Mouse (Mus musculus) retina, embryonic 14.5 days (tissue): ENCODE results near the gene Fam178b.
"Not testable (repeated sequence)": the region's sequence is repeated elsewhere in the genome, so short reads cannot be mapped to it uniquely, and the experiment has no call there.

Experiments
- DNase-seq: peaks from one replicate; pipeline ENCODE4 v3.0.0-alpha.2; 2015; ENCODE audit warnings: low spot score

The Fam178b gene

GRCm38 (mm10) chr1:36672648-36673350 is 10.2 kb downstream of the Fam178b start:
- DNase-seq: no peak

- no peak for DNase-seq
Measured at GRCm38 (mm10) chr1:36671260-36671659, 11.7 kb downstream of the Fam178b start.

GRCm38 (mm10) chr1:36670256-36670655 is 12.7 kb downstream of the Fam178b start:
- DNase-seq: no peak

- not testable (repeated sequence) for DNase-seq
Measured at GRCm38 (mm10) chr1:36668007-36668406, 15.0 kb downstream of the Fam178b start.

GRCm38 (mm10) chr1:36665934-36666333 is 17.0 kb downstream of the Fam178b start:
- DNase-seq: no peak

- DNase-seq: no peak
Measured at GRCm38 (mm10) chr1:36665165-36665723, 17.7 kb downstream of the Fam178b start.

- DNase-seq: no peak
Measured at GRCm38 (mm10) chr1:36664457-36664856, 18.5 kb downstream of the Fam178b start.

- DNase-seq: no peak
Measured at GRCm38 (mm10) chr1:36658621-36659399, 24.2 kb downstream of the Fam178b start.

GRCm38 (mm10) chr1:36657658-36658415 is 25.1 kb downstream of the Fam178b start:
- DNase-seq: no peak

GRCm38 (mm10) chr1:36656233-36656632 is 26.8 kb downstream of the Fam178b start:
- no peak for DNase-seq

- no peak for DNase-seq
Measured at GRCm38 (mm10) chr1:36655039-36655438, 27.9 kb downstream of the Fam178b start.

GRCm38 (mm10) chr1:36647631-36648030 is 35.4 kb downstream of the Fam178b start:
- DNase-seq: no peak

- DNase-seq: no peak
Measured at GRCm38 (mm10) chr1:36646285-36646684, 36.7 kb downstream of the Fam178b start.

GRCm38 (mm10) chr1:36644615-36645007 is 38.4 kb downstream of the Fam178b start:
- no peak for DNase-seq

GRCm38 (mm10) chr1:36643957-36644614 is 38.9 kb downstream of the Fam178b start:
- no peak for DNase-seq

- DNase-seq: no peak
Measured at GRCm38 (mm10) chr1:36635826-36636485, 47.0 kb downstream of the Fam178b start.

GRCm38 (mm10) chr1:36634940-36635339 is 48.0 kb downstream of the Fam178b start:
- peak; percentile 79 for DNase-seq

GRCm38 (mm10) chr1:36633920-36634319 is 49.1 kb downstream of the Fam178b start:
- no peak for DNase-seq

- no peak for DNase-seq
Measured at GRCm38 (mm10) chr1:36632846-36633245, 50.1 kb downstream of the Fam178b start.

GRCm38 (mm10) chr1:36632090-36632489 is 50.9 kb downstream of the Fam178b start:
- no peak for DNase-seq

GRCm38 (mm10) chr1:36631391-36631790 is 51.6 kb downstream of the Fam178b start:
- no peak for DNase-seq
